Mouse (Mus musculus): ENCODE results near the gene Cbr1. TPM values are rescaled to one million over a fixed set of nuclear protein-coding genes. Genes with fewer than 3 reads are reported as not detected.
A peak's percentile ranks its signal among the peaks of the same experiment; 100 is the strongest.
"Not testable (repeated sequence)": the region's sequence is repeated elsewhere in the genome, so short reads cannot be mapped to it uniquely, and the experiment has no call there.

Cbr1 gene
- polyA plus RNA-seq, 1 experiment from 2014 or later: 58.6 TPM

GRCm38 (mm10) chr16:93597551-93597950 lies 8.1 kb upstream of the Cbr1 start:
- H3K4me3 ChIP-seq: no peak overlapping the region
- no peak for ATAC-seq (ENCODE audit: extremely low read depth, insufficient number of reproducible peaks, low FRiP score, low TSS enrichment)
- no peaks in the 10 kb centered on the region for H3K9me3 ChIP-seq
- no peak overlapping the region for H3K9ac ChIP-seq
- no peak overlapping the region for H3K27ac ChIP-seq (replicated peaks)
- H3K27me3 ChIP-seq (replicated peaks): no peaks in the 10 kb centered on the region
- H3K4me2 ChIP-seq: no peak overlapping the region
- 93% methylated on average over 9 of the region's 9 CpGs for WGBS
- H3K36me3 ChIP-seq: peaks cover 46% of the 10 kb centered on the region
- no peaks in the 10 kb centered on the region for H3K4me1 ChIP-seq

GRCm38 (mm10) chr16:93599461-93599860 lies 6.2 kb upstream of the Cbr1 start:
- no peaks in the 10 kb centered on the region for H3K9me3 ChIP-seq
- H3K4me2 ChIP-seq: no peak overlapping the region
- H3K27ac ChIP-seq (replicated peaks): no peak overlapping the region
- no peak for ATAC-seq (ENCODE audit: extremely low read depth, insufficient number of reproducible peaks, low FRiP score, low TSS enrichment)
- no peaks in the 10 kb centered on the region for H3K27me3 ChIP-seq (replicated peaks)
- no peak overlapping the region for H3K4me3 ChIP-seq
- WGBS: 82% methylated on average over 6 of the region's 6 CpGs
- H3K4me1 ChIP-seq: peaks cover 4% of the 10 kb centered on the region
- no peak overlapping the region for H3K9ac ChIP-seq
- peaks cover 33% of the 10 kb centered on the region for H3K36me3 ChIP-seq

- Histone ChIP-seq H3K9ac (peak within 1 kb of the TSS; percentile 85), H3K4me3 (peak within 1 kb of the TSS; percentile 72), H3K9me3 (no peaks in the 10 kb centered on the region), H3K27ac (replicated peaks) (peak within 1 kb of the TSS; percentile 88), H3K4me2 (peak within 1 kb of the TSS; percentile 85), H3K4me1 (peaks cover 19% of the 10 kb centered on the region), H3K27me3 (replicated peaks) (no peaks in the 10 kb centered on the region; the same call in 1 of the 2 replicates), H3K36me3 (peaks cover 8% of the 10 kb centered on the region)
- 1% methylated on average over 55 of the region's 55 CpGs for WGBS
- ATAC-seq (ENCODE audit: extremely low read depth, insufficient number of reproducible peaks, low FRiP score, low TSS enrichment): peak; percentile 81
These were observed 2.0 kb upstream of the Cbr1 start, which contains the start of gene Setd4 for GRCm38 (mm10) chr16:93603439-93604212. Setd4 (minus strand) TSS chr16:93604063.

GRCm38 (mm10) chr16:93604481-93604969 lies 1.1 kb upstream of the Cbr1 start:
- Histone ChIP-seq H3K27ac (replicated peaks) (peak overlapping the region; percentile 88), H3K27me3 (replicated peaks) (no peaks in the 10 kb centered on the region; the same call in 1 of the 2 replicates), H3K36me3 (peaks cover 6% of the 10 kb centered on the region; the same call in 1 of the 2 replicates), H3K4me3 (peak overlapping the region; percentile 72), H3K4me2 (peak overlapping the region; percentile 85), H3K4me1 (peaks cover 23% of the 10 kb centered on the region), H3K9me3 (no peaks in the 10 kb centered on the region), H3K9ac (peak overlapping the region; percentile 85)
- no peak for ATAC-seq (ENCODE audit: extremely low read depth, insufficient number of reproducible peaks, low FRiP score, low TSS enrichment)
- WGBS: 3% methylated on average over 16 of the region's 16 CpGs

- Histone ChIP-seq H3K27me3 (replicated peaks) (no peaks in the 10 kb centered on the region; the same call in 1 of the 2 replicates), H3K4me2 (no peak overlapping the region), H3K4me3 (no peak overlapping the region), H3K4me1 (peaks cover 23% of the 10 kb centered on the region), H3K27ac (replicated peaks) (no peak overlapping the region), H3K36me3 (peaks cover 22% of the 10 kb centered on the region), H3K9ac (no peak overlapping the region), H3K9me3 (no peaks in the 10 kb centered on the region)
- WGBS: 83% methylated on average over 7 of the region's 7 CpGs
- ATAC-seq (ENCODE audit: extremely low read depth, insufficient number of reproducible peaks, low FRiP score, low TSS enrichment): no peak
These were observed 493 bp downstream of the Cbr1 start for GRCm38 (mm10) chr16:93606146-93606545.

GRCm38 (mm10) chr16:93607669-93608101 lies 2.0 kb downstream of the Cbr1 start:
- Histone ChIP-seq H3K4me1 (peaks cover 23% of the 10 kb centered on the region), H3K4me2 (peak overlapping the region; percentile 79), H3K27ac (replicated peaks) (peak overlapping the region; percentile 79), H3K4me3 (peak overlapping the region; percentile 77), H3K9ac (peak overlapping the region; percentile 87), H3K36me3 (peaks cover 33% of the 10 kb centered on the region), H3K9me3 (no peaks in the 10 kb centered on the region), H3K27me3 (replicated peaks) (no peaks in the 10 kb centered on the region; the same call in 1 of the 2 replicates)
- peak; percentile 59; the same call in 1 of the 2 replicates for ATAC-seq (ENCODE audit: extremely low read depth, insufficient number of reproducible peaks, low FRiP score, low TSS enrichment)
- whole genome bisulfite sequencing: 0% methylated on average over 32 of the region's 32 CpGs

- peaks cover 23% of the 10 kb centered on the region for H3K4me1 ChIP-seq
- H3K9ac ChIP-seq: no peak overlapping the region; the same call in 1 of the 2 replicates
- H3K27ac ChIP-seq (replicated peaks): no peak overlapping the region
- H3K36me3 ChIP-seq: peaks cover 33% of the 10 kb centered on the region
- no peaks in the 10 kb centered on the region; the same call in 1 of the 2 replicates for H3K27me3 ChIP-seq (replicated peaks)
- ATAC-seq (ENCODE audit: extremely low read depth, insufficient number of reproducible peaks, low FRiP score, low TSS enrichment): no peak
- H3K9me3 ChIP-seq: no peaks in the 10 kb centered on the region
- peak overlapping the region; percentile 79 for H3K4me2 ChIP-seq
- 69% methylated on average over 8 of the region's 8 CpGs for WGBS
- H3K4me3 ChIP-seq: peak overlapping the region; percentile 77
These were observed 3.1 kb downstream of the Cbr1 start for GRCm38 (mm10) chr16:93608731-93609130.

- 93% methylated on average over 4 of the region's 4 CpGs for WGBS
- no peak for ATAC-seq (ENCODE audit: extremely low read depth, insufficient number of reproducible peaks, low FRiP score, low TSS enrichment)
- no peak overlapping the region for H3K4me2 ChIP-seq
- H3K9ac ChIP-seq: no peak overlapping the region
- H3K4me3 ChIP-seq: no peak overlapping the region
- H3K27ac ChIP-seq (replicated peaks): no peak overlapping the region
- no peaks in the 10 kb centered on the region for H3K9me3 ChIP-seq
- H3K36me3 ChIP-seq: peaks cover 33% of the 10 kb centered on the region
- H3K27me3 ChIP-seq (replicated peaks): no peaks in the 10 kb centered on the region; the same call in 1 of the 2 replicates
- H3K4me1 ChIP-seq: peaks cover 16% of the 10 kb centered on the region
These were observed 4.1 kb downstream of the Cbr1 start for GRCm38 (mm10) chr16:93609796-93610195.

- H3K27me3 ChIP-seq (replicated peaks): no peaks in the 10 kb centered on the region
- H3K4me3 ChIP-seq: no peak overlapping the region
- no peak overlapping the region for H3K27ac ChIP-seq (replicated peaks)
- H3K9me3 ChIP-seq: no peaks in the 10 kb centered on the region
- H3K9ac ChIP-seq: no peak overlapping the region
- H3K4me2 ChIP-seq: no peak overlapping the region
- WGBS: 87% methylated on average over 4 of the region's 4 CpGs
- H3K36me3 ChIP-seq: peaks cover 33% of the 10 kb centered on the region
- no peak for ATAC-seq (ENCODE audit: extremely low read depth, insufficient number of reproducible peaks, low FRiP score, low TSS enrichment)
- H3K4me1 ChIP-seq: peaks cover 11% of the 10 kb centered on the region
These were observed 5.3 kb downstream of the Cbr1 start for GRCm38 (mm10) chr16:93610961-93611360.

- Histone ChIP-seq H3K9ac (no peak overlapping the region), H3K36me3 (peaks cover 19% of the 10 kb centered on the region), H3K4me1 (no peaks in the 10 kb centered on the region), H3K4me2 (no peak overlapping the region), H3K9me3 (no peaks in the 10 kb centered on the region), H3K27ac (replicated peaks) (no peak overlapping the region), H3K4me3 (no peak overlapping the region), H3K27me3 (replicated peaks) (no peaks in the 10 kb centered on the region)
- no peak for ATAC-seq (ENCODE audit: extremely low read depth, insufficient number of reproducible peaks, low FRiP score, low TSS enrichment)
- WGBS: 26% methylated on average over 5 of the region's 5 CpGs
These were observed 9.6 kb downstream of the Cbr1 start for GRCm38 (mm10) chr16:93615118-93615870.

GRCm38 (mm10) chr16:93623759-93624158 lies 18.1 kb downstream of the Cbr1 start:
- not testable (repeated sequence) for H3K9me3 ChIP-seq
- 69% methylated on average over 4 of the region's 4 CpGs for WGBS

More at GRCm38 (mm10) chr16:93623759-93624158, 18.1 kb downstream of the Cbr1 start:
- not testable (repeated sequence) for ATAC-seq (ENCODE audit: extremely low read depth, insufficient number of reproducible peaks, low FRiP score, low TSS enrichment); H3K4me2 ChIP-seq; H3K36me3 ChIP-seq; H3K9ac ChIP-seq; H3K27ac ChIP-seq (replicated peaks); H3K4me3 ChIP-seq; H3K4me1 ChIP-seq
- peaks cover 24% of the 10 kb centered on the region for H3K27me3 ChIP-seq (replicated peaks)

Data from heart, embryonic 13.5 days (tissue).